Mouse (Mus musculus): Measurements from ENCODE around the gene Pappa.

DNA sequence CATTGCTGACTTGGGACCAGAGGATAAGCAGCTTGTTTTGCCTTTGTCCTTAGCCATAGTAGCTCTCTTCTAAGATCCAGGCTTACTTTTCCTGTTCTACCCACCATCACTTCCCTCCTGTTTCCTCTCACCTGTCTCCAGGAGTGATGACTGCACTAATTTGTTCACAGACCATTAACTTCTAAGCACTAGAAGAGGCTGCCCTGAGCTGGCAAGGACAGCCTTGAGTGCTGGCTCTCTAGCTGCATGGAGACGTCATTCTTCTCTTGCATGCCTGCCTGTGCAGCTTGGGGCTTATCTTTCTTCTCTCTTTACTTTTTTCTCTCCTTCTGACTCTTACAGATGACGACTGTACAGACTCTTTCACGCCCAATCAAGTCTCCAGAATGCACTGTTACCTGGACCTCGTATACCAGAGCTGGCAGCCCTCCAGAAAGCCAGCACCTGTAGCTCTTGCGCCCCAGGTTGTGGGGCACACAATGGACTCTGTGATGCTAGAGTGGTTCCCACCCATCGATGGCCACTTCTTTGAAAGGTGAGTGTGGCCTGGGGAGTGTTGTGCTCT lies 65.0 kb downstream of the Pappa start:
- TF ChIP-seq EP300 (IDR thresholded peaks at IDR 0.05; ENCODE audit: low read length) (no peak), KAT2A (IDR thresholded peaks at IDR 0.05; ENCODE audit: insufficient replicate concordance, low read length) (no peak)
